Mouse (Mus musculus) right cerebral cortex, postnatal 10 days (tissue): Measurements from ENCODE around the gene Mycl.

Experiments used
- DNase-seq, 2 experiments: peaks; one replicate each; pipeline ENCODE4 v3.0.0; 2021; ENCODE audit warnings: low spot score in 2 of 2

The Mycl gene

DNA sequence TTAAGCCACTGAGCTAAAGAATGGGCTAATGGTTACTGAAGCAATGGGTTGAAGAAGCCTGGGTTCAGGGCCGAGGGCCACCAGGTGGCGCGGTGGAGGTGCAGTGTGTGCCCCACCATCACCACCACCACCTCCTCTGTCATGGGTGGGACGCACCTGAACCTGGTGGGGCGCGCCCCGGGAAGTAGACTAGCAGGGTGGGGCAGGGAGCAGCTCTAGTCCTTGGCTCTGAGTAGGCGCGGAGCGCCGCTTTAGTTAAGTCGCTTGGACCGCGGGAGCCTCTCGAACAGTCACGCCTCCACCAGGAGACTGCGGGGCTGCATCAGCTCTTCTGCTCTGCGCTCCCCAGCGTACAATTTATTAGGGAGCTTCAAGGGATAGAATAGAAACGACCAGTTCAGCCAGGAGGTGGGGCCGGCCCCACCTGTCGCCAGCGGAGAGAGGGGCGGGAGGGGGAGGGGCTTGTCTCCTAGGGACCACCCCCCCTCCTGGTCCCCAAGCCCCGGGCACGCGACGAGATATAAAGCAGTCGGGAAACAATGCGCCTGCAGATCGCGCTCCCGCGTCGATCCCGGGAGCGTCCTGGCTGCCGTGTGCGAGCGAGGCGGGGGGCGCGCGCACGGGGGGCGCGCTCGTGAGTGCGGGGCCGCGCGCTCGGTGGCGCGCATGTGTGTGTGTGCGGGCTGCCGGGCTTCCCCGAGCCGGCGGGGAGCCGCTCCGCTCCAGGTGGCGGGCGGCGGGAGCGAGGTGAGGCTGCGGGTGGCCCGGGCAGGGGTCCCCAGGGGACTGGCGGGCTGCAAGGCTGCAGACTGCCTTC lies at the start of gene Mycl:
Gene Mycl, plus strand, starts transcription at position 249 of the 817 bp plus-strand sequence.
- peak; percentile 91 to 93 for DNase-seq

DNA sequence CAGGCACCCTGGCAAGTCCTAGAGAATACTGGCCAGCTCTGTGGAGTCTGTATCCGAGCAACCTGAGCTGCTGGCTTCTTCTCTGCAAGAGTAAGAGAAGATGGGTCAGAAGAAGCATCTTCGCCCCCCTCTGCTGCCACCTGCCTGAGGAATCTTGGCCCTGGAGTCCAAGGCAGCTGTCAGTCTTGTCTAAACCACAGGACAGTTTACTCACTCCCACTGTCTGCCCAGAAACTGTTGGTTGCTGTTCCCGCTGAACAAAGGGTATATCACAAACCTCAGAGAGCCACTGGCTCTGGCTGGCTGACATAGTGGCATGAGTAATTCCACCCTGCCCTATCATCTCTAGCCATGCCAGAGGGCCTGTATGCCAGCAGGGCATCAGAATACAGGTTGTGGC lies 48.2 kb upstream of the Mycl start:
- no peak for DNase-seq

DNA sequence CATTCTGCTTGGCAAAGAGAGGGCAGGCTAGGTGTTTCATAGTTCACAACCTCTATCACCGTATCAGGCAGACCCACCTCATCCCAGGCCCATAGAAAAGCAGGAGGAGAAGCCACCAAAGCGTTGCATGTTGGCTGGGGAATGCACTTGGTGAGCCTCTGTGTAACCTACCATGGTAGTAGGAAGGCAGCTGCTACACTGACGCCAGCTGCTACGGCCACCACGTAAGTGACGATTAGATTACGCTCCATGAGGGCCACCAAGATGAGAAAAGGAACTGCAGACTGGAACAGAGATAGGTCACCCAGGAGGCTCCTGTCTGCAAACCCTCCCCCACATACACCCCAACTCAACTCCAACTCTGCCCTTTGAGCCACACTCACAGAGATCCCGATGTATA lies 46.4 kb upstream of the Mycl start:
- no peak for DNase-seq

DNA sequence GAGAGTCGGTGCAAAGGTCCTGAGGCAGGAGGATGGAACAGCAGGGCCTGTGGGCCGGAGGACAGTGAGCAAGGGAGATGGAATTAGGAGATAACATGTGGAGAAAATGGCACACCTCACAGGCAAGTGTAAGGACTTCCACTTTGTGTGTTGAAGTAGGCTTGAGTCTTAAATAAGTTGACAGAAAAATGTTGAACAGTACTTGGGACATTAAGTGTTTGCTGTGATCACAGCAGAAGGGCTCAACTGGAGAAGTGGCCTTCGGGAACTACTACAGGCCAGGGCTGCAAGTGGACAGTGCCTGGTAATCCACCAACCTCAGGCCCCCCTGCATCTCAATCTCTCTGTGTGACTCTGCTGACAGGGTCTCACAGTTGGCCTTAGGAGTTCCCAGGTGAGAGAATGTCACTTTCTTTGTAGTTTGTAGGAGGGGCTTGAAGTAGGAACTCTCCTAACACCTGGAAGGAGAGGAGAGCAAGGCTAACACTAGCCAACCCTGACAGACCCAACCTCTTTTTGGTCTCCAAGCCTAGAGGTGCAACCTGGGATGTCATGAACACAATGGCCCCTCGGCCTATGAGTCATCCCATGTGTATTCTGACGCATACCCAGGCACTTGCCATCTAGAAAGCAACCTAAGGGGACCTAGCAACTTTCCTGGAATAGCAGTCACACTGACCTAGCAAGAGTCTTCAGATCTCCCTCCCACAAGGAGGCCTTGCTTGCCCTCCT lies 40.6 kb upstream of the Mycl start:
- DNase-seq = no peak

DNA sequence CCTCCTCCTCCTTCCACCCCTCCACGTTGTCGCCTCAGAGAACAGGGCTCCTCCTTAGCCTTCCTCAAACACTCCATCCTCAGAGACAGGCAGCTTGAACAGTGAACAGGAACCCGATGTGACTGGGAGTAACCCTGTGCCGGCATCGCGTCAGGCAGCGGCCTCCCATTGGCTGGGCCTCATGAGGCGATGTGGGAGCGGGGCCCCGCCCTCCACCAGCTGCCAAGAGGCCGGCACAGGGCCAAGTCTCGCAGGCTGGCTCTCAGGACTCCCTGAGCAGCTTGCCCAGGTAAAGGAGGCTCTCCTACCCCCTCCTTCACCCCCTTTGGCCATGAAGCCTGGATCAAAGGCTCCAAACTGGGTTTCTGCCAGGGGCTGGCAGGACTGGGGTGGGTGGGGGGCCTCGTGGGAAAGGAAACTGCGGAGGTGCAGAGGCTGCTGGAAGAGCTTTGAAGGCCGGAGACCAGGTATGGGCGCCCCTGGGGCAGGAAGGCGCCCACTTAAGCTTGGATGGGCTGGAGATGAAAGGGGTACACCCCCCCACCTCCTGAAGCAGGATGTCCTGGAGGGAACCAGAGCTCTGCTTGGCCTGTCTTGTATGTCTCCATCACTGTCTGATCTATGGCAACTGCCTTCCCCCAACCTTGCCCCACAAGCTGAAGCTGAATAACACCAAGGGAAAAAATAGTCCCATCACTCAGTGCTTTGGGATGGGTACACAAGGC lies 39.9 kb upstream of the Mycl start:
- DNase-seq = peak; percentile 93 to 95

DNA sequence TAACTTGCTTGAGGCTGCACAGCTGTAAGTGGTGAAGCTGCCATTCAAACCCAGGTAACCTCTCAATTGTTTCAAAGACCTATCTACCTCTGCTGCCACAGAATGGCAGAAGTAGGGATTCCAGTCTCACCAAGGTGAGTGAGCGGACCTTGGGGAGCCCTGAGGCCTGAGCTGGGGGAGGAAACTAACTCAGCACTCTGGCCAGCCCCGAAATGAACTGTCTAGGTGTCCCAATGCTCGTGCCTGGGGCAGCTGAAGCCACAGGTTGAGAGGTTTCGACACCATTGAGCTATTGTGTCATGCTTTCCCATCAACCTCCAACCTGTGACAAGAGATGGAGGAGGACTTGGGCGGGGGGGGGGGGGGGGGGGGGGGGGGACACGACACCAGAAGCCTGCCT lies 39.2 kb upstream of the Mycl start:
- DNase-seq = no peak

DNA sequence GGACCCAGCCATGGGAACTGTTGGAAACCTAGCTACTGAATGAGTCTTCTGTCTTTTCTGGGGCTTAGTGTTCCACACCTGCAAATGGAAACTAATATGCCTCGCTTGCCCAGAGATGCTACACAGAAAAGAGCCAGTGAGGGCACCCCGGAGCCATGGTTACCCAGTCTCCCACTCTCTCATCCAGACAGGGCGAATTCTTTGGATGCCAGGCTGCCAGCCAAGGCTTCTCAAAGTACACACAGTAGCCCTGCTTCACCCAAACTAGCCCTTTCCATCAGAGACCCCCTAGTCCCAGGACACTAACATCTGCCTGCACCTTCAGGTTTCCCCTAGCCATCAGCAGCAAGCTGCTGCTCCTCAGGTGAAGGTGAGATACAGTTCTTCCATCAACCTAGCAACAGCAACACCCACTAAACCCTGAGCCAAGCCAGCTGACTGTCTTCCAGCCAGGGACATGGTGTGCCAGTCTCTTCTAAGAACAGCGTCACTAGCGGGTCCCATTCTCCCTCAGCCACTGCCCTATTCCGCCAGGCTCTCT lies 36.9 kb upstream of the Mycl start:
- peak; percentile 84 to 87 for DNase-seq

DNA sequence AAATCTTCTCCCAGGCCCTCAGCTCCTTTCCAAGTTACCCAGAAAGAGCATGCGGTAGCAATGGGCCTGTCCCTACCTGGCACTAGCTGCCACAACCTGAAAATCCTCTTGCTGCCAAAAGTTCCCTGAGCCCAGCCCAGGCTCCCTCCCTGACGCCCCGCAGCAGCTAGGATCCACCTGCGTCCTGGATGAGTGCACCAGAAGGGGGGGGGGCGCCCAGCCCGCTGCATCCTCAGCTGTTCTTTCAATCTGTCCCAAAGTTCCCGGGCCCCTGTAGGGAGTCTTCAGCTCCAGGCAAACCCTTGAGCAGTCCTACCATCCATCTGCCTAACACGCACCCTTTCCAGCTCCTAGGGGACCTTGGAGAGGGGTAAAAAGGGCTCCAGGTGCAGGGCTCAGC lies 35.6 kb upstream of the Mycl start:
- DNase-seq = no peak

DNA sequence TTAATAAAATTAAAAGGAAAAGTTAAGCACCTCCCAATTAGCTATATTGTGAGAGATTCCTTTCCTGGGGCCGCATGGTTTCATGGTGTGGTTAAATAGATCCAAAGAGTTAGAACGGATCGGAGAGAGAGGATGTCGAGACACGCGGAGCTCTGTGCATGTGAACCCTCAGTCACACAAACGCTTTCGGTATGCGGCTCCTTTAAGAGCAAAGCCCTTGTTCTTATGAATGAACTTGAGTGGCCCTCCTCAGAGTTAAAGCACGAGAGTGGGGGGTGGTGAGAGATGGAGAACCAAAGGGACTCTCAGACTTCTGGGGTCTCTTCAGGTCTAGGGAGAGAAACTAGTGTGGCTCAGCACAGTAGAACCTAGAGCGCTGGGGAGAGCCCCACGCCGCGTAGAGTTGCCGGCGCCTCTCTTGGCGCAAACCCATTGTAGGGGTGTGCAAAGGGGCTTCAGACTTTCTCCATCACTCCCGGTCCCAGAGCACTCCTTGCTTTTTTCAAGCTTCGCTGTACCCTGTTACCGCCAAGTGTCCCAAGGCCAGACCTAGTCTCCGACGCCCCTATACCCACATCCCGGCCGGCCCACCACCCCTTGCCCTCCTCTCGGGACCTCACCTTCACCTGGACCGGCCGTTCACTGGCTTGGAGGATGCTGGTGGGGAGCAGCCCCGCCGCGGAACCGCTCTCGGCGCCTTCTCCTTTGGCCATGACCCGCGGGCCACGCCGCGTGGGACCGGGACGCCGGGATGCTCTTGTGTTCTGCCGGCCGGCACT lies 34.9 kb upstream of the Mycl start:
- DNase-seq = peak in 1 of 2 experiments; percentile 38

DNA sequence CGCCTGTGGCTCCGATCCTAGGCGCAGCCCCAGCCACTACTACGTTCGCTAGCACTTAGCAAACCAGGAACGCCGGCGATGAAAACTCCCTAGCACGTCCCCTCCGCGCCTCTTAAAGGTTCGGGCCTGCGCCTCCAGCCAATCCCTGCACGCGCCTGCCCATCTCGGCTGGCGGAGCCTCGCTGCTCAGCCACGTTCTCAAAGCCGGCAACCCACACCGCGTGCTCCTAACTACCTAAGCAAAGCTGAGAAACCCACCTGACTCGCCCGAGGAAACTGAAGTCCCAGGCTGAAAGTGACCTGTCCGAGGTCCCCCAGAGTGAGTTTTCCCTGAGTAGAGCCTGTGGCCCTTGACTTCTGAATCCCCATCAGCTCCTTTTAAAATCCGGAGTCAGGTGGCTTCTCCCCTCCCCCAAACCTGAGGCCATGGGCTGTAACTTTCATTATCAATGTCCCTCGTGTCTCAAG lies 34.3 kb upstream of the Mycl start, which contains the start of gene Mfsd2a:
Gene Mfsd2a, minus strand, starts transcription at position 89 of the 468 bp plus-strand sequence.
- DNase-seq = peak; percentile 84

DNA sequence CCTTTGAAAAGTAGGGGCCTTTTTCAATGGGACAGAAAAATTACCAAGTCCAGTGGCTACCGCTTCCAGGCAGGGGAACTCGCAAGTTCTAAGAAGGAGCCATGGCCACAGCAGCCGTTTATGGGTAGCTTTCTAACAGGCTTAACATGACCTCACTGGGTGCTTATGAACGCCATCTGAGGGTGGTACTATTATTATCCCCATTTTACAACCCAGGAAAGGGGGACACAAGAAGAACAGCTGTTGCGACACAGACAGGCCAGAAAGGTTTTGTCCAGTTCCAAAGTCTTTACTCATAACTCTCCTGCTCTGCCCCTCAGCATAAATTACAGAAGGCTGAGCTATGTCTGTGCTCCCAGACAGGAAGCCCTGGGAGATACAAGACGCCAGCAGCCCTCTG lies 33.9 kb upstream of the Mycl start:
- no peak for DNase-seq

DNA sequence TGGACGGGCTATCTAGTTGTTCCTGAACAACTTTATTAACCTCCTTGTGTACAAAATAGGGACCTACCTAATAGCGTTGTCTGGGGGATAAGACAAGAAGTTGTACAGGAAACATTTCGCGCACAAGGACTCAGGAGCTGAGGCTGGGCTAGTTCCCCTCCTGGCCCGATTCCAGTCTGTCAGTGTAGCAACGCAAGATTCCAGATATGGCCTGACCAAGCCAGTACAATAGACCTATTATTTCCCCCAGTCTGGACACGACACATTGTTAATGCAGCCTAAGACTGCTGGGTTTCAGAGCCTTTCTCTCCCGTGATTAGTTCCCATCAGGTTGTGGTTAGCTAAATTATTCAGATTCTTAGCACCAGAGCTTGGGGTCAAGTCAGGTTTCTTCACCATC lies 32.7 kb upstream of the Mycl start:
- no peak for DNase-seq

DNA sequence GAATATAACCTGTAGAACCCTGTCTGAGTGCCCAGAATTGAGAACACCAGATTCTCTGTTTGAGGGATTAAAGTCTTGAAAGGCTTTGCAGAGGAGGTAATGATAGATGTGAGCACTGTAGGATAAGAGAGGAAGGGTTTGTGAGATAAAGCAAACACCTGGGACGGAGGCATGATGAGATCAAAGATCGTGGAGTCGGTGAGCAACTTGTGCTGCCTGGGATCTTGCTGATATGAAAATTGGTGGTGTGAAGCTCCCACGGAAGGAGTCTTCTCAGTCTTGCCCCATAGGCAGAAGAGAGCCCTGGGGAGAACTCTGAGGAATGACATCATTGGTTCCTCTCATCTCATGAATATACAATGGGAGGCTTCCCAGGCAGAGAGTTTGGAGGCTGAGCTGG lies 27.3 kb upstream of the Mycl start:
- DNase-seq = no peak

DNA sequence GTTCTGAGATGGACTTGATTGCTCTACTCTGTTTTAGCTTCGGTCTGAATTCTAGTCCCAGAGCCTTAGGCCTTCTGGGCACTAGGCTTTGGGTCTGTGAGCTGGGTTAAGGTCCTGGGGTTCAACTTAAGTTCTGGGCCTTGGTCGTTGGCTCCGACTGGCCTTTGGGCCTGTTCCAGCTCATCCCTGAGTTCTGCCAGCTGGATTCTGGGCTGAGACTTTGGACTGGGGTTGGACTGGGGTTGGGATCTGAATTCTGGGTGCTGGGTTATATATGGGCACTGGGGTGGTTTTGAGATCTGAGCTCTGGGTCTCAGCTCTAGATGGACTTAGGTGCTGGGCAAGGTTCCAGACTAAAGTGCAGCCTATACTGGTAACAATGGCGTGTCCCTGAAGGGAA lies 24.3 kb upstream of the Mycl start:
- DNase-seq = no peak

DNA sequence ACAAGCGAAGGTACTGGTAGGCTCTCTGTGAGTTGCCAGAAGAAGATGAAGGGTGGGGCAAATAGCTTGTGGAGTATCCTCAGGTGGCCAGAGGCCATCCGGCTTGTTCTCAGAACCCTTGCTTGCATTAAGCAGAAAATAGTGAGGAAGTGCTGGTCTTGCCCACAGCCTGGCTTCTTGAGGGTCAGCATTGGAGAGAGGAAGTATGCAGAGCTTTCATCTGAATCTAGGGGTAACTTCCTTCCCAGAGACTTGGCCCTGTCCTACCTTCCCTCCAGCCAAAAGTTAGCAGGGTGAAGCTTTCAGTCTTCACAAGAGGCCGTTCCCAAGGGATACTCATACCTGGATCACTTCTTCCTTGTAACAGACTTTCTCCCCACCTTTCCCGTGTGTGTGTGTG lies 23.8 kb upstream of the Mycl start:
- DNase-seq = no peak

DNA sequence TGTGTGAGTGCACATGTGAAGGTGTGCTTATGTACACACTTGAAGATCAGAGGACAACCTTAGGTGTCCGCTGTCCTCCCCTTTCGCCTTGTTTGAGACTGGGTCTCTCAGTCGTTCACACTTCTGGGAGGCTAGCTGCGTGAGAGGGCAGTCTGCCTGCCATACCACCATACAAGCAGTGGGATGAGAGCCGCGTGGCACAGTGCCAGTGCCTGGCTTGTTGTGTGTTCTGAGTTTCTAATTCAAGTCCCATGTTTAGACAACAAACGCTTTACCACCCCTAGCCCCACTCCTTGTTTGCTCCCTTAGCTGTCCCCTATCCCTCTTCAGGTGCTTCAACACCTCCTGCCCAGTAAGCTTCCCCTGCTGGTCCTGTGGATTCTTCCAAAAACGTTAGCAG lies 23.4 kb upstream of the Mycl start:
- no peak for DNase-seq

DNA sequence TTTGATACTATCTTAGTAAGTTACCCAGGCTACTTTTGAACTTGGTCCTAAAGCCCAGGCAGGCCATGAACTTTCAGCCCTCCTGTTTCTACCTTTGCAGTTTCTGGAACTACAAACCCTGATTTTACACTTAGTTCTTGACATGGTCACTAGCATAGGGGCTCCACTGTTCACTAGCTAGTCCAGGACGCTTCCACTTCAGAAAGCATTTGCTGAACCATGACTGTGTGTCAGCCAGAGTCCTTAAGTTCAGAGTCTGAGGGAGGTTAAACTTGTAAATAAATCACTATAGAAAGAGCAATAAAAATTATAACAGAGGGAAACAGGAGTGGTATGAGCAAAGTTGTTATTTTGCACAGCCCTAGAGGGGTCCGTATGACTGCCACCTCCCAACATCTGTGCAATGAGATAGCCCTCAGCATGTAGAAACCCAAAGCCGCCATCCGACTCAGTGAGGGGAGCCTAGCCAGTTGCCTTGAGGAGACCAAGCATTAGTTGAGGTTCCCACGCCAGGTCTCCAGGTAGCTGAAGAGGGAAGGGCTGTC lies 20.4 kb upstream of the Mycl start:
- no peak for DNase-seq

DNA sequence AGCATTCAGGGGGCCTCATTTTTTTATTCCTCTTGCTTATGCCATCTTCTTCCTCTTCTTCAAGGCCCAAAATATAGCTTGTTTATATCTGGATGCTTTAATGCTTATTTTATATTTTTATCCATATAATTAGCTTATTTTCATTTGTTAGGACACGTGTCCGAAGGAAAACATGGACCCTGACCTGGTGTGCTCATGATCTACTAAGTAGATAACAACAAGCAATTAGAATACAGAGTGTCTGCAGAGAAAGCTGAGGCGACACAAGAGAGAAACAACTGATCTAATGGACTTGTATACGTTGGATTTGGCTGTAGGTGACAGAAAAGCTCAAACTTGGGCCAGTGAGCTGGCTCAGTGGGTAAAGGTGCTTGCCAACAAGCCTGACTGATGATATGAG lies 18.6 kb upstream of the Mycl start:
- no peak for DNase-seq

DNA sequence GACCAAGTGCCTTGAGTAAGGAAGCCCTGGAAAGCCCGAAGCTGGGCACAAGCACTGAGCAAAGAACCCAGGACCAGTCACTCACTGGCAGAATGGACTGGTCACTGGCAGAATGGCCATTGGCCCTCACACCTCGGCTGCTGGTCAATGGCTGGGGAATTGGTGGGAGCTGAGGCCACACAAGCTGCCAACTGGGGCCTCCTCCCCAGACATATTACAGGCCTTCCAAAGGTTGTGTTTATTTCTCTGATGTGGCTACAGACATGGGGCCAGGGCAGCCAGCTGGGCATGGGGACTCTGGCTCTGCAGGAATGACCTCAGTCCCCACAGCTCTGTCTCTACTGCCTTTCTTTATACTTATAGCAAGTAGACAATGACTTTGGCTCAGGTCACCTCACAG lies 16.6 kb upstream of the Mycl start:
- DNase-seq = no peak

DNA sequence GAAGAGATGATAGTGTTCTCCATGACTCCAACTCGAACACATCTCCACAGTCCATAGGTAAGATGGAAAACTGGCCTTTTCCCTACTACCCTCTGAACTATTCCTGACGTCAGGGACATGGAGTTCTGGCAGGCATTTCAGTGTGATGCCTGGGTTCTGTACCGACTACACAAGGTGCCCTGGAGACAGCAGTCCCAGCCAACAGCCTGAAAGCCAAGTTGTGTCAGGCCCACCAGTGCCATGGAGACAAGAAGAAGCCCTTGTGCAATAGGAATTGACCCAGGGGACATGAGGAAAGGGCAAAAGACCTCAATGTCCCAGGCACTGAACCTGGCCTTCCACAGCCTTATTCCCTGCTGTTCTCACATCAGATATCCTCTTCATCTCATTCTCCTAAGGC lies 15.6 kb upstream of the Mycl start:
- no peak for DNase-seq

DNA sequence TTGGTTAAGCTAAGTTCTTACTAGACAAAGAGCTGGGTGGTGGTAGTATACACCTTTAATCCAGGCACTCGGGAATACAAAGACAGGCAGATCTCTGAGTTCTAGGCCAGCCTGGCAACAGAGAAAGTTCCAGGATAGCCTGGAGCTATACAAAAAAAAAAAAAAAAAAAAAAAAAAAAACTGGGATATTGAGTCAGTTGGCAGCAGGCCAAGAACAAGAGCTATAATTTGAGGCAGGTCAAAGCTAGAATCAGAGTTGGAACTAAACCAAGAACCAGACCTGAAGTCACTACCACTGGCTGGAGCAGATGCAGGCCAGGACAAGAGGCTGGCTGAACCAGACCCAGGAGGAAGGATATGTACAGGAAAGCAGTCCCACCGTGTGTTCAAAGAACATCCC lies 14.8 kb upstream of the Mycl start:
- DNase-seq = no peak
